Mouse (Mus musculus) spleen, postnatal 36 days (tissue): ENCODE data around the gene Kctd18.

Experiments
- DNase-seq, 2 experiments: peaks; one replicate each; pipeline ENCODE4 v3.0.0; 2022; ENCODE audit warnings: low spot score in 2 of 2, mixed read lengths in 1 of 2

Kctd18 gene

DNA sequence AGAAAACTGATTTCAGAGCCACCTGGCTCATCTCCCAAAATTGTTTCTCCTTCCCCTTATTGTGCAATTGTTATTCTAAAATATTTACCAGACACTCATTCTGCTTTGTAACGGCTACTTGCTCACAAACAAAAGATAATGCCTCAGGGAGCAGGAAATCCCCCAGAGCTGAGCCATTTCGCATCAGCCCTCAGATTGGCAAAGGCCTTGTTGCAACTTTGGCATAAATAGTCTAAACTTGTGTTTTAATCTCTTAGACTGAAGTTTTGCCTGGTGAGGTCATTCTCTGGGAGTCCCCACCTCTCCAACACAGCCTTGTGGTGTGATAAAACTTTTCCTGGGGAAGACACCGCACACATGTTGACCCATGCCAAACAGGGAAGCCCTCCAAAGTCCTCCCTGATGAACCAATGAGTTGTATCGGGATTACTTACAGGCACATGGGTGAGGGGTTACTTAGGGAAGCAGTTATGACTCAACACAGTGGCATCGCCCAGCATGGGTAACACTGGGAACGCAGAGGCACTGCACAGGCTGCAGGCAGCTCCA, 29.6 kb downstream of the Kctd18 start:
- DNase-seq = no peak

- no peak for DNase-seq
Observed at GRCm38 (mm10) chr1:57976860-57977259, 41.9 kb downstream of the Kctd18 start.

DNA sequence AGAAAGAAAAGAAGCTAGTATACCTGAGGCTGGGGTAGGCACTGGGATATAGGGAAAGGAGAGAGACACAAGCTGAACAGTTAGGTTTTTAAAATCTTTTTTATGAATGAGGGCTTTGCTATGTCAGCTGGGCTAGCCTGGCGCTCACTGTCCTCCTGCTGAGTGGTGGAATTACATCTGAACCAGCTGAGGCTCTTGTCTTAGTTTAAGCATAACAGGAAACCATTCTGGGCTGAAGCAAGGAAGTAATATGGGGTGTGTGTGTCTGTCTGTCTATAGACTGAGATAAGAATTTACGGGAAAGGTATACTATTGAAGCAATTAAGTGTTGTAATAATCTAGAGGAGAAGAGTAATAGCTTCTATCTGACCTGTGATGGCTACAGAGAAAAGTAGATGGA, 47.2 kb downstream of the Kctd18 start:
- DNase-seq = no peak

GRCm38 (mm10) chr1:57969327-57970271, 49.2 kb downstream of the Kctd18 start:
- DNase-seq = peak; percentile 90 to 93

GRCm38 (mm10) chr1:57955774-57956173, 63.0 kb downstream of the Kctd18 start:
- no peak for DNase-seq

DNA sequence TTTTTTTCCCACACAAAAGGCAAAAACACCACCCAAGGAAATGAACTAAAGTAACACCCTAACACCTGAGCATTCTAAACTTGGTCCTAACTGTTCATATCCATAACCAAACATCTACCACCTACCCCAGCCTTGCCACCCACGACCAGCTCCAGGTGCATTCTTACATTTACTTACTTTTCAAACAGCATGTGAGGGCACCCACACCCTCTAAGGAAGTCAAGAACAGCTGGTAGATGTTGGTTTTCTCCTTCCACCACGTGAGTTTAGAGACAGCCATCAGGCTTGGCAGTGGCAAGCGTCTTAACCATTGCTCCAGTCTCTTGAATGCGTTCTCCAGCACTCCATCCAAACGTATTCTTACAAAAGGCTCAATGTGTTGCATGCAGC, 64.4 kb downstream of the Kctd18 start:
- no peak for DNase-seq

- no peak for DNase-seq
Observed at GRCm38 (mm10) chr1:57953586-57954375, 65.0 kb downstream of the Kctd18 start.

GRCm38 (mm10) chr1:57952509-57952908, 66.2 kb downstream of the Kctd18 start:
- no peak for DNase-seq

DNA sequence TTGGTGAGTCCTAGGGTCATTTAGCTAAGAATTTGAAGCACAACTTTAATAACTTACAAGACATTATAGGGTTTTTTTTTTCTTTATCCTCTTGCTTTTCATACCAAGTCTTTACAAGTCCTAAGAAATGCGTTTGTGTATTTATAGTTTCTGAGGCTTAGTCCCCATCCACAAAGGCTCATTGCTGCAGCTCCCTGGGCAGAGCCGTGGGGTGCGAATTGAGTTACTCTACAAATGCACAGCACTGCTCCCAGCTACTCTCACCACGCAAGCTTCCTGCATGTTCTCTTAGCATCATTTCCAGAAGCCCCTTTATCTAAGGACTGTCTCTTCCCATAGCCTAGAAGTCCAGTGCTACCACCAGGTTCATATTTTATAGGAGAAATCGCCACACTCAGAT, 69.0 kb downstream of the Kctd18 start:
- DNase-seq = no peak

DNA sequence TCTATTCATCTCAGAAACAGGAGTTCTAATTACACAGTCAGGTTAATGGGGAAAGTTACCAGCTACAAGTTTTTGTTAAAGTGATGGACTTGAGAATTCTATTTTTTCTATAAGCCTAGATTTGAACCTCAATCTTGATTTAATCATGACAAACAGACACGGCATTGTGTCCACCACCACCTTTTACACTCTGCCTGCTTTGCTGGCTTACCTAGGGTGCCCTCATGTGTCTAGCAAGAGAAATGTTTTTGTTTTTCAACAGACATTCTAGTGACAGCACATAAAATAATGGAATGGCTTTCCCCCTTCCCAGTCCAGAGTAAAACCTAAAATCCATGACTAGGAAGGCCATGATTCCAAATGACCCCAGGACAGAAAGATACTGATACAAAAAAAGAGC, 69.6 kb downstream of the Kctd18 start:
- no peak for DNase-seq

DNA sequence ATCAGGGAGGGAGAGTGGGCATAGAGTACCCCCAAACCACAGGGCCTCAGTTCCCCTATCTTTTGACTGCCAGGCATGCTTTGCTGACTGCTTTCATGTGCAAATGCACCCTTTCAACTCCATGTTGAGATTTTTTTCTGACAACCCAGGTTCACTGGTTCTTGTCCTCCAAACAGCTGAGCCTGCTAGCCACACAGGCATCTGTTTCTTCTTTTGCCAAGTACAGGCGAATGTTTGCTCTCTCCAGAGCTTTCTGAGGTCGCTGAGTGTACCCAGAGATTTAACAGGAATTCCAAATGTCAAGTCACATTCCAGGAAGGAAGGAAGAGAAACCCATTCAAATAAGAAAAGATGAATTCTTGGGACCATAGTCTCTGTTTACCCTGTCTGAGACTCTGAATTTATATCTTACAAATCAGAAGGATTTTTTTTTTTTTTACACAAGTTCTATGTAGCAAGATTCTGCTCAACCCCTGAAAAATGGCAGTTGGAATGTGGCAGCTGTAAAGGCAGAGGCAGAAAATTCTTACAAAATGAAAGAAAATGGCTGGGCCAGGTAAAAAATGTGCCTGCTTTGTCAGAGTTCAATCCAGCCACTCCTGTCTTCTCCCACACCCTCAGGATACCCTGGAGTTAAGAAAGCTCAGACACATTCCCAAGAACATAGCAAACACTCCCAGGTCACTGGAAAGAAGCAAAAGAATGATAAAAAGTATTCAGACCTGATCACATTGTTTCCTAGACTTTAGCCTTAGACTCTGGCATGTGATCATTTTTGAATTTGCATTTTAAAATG, 71.0 kb downstream of the Kctd18 start:
- no peak for DNase-seq

GRCm38 (mm10) chr1:57942215-57942614, 76.5 kb downstream of the Kctd18 start:
- no peak for DNase-seq

GRCm38 (mm10) chr1:57941734-57942133, 77.0 kb downstream of the Kctd18 start:
- no peak for DNase-seq

GRCm38 (mm10) chr1:57941095-57941494, 77.7 kb downstream of the Kctd18 start:
- DNase-seq = no peak

DNA sequence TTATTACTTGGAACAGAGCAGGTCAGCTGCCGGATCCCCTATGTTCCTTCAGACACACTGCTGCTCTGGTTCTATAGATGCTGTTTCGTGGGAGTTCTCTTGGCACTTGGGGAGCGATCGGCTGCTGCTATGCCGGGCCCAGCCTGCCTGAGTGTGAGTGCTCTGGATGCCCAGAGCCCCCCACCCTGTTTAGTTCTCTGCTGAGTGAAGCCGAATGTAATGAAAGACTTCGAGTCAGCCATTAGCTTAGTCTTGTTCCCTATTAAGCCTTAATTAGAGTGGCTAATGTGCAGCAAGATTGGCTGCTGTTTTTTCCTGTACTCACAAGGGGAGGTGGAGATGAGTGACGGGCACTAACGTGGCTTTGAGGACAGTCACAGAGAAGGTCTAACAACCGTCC, 78.1 kb downstream of the Kctd18 start:
- no peak for DNase-seq

GRCm38 (mm10) chr1:57934287-57934686, 84.5 kb downstream of the Kctd18 start:
- DNase-seq = no peak

- DNase-seq = no peak
Observed at GRCm38 (mm10) chr1:57918567-57918966, 100.2 kb downstream of the Kctd18 start.

GRCm38 (mm10) chr1:57917342-57917741, 101.4 kb downstream of the Kctd18 start:
- no peak for DNase-seq

- no peak for DNase-seq
Observed at GRCm38 (mm10) chr1:57911561-57911960, 107.2 kb downstream of the Kctd18 start.

GRCm38 (mm10) chr1:57906312-57906711, 112.4 kb downstream of the Kctd18 start:
- DNase-seq = no peak

DNA sequence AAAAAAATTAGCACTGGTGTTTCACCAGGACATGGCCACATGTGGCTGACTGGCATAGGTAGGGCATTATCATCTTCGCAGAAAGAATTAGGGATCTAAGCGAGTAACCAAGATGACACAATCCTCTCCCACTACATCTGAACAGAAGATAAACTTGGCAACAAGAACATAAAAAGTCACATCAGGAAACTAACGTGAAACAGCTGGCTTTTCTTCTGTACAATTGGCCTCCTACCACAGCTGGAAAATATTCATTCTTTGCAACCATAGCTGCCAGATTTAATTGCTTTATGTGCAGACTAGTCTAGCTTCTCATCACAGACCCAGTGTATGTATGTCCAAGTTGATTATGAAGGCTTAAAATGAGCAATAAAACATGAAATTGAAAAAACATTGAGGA, 112.8 kb downstream of the Kctd18 start:
- DNase-seq = no peak
